Mouse (Mus musculus) lung, postnatal 0 days (tissue): ENCODE results near the gene Dennd1a. TPM values are rescaled to one million over a fixed set of nuclear protein-coding genes. Genes with fewer than 3 reads are reported as not detected.
"Not testable (repeated sequence)": the region's sequence is repeated elsewhere in the genome, so short reads cannot be mapped to it uniquely, and the experiment has no call there.

Source experiments
- ATAC-seq: fragments of 200-750 bp; cut with Nextera tagmentation; 2 replicates; pipeline ENCODE4 v1.8.0; 2017; ENCODE audit warnings: moderate library complexity
- DNase-seq: peaks from one replicate; pipeline ENCODE4 v3.0.0-alpha.2; 2016; ENCODE audit warnings: low spot score
- H3K27ac ChIP-seq: fragments of 300-500 bp; sonication (generic); 2 replicates; pipeline ENCODE4 v1.5.1; 2014; ENCODE audit warnings: antibody characterized with exemption, mild to moderate bottlenecking, low read length, mixed read lengths
- H3K27me3 ChIP-seq: fragments of 300-500 bp; sonication (generic); replicated peaks from 2 replicates; pipeline ENCODE4 v1.6.1; 2014; ENCODE audit warnings: low read length, mixed read lengths; ENCODE audit not compliant: insufficient read depth
- H3K36me3 ChIP-seq: fragments of 300-500 bp; sonication (generic); 2 replicates; pipeline ENCODE4 v1.6.1; 2014; ENCODE audit warnings: low read length, mixed read lengths; ENCODE audit not compliant: insufficient read depth
- H3K4me1 ChIP-seq: fragments of 300-500 bp; sonication (generic); 2 replicates; pipeline ENCODE4 v1.6.1; 2014; ENCODE audit warnings: antibody characterized with exemption, low read depth, low read length, mixed read lengths; ENCODE audit not compliant: insufficient read depth
- H3K4me2 ChIP-seq: fragments of 300-500 bp; sonication (generic); replicated peaks from 2 replicates; pipeline ENCODE4 v1.6.1; 2014; ENCODE audit warnings: low read depth, mild to moderate bottlenecking, low read length, moderate library complexity, mixed read lengths
- H3K4me3 ChIP-seq: fragments of 300-500 bp; sonication (generic); 2 replicates; pipeline ENCODE4 v1.5.1; 2014; ENCODE audit warnings: low read depth, low read length
- H3K9ac ChIP-seq: fragments of 300-500 bp; sonication (generic); replicated peaks from 2 replicates; pipeline ENCODE4 v1.6.1; 2014; ENCODE audit warnings: low read depth, mild to moderate bottlenecking
- H3K9me3 ChIP-seq: fragments of 300-500 bp; sonication (generic); 2 replicates; pipeline ENCODE4 v1.6.1; 2016; ENCODE audit warnings: low read length, mixed read lengths
- CTCF ChIP-seq: IDR thresholded peaks from 2 replicates; pipeline ENCODE4 v1.5.1; 2016; ENCODE audit warnings: antibody characterized with exemption, mild to moderate bottlenecking
- EP300 ChIP-seq: IDR thresholded peaks from 2 replicates; pipeline ENCODE4 v1.6.1; 2016; ENCODE audit warnings: antibody characterized with exemption, mild to moderate bottlenecking, control low read depth
- WGBS: fragments of 180-500 bp; shearing (Covaris S2); extraction: QIAGEN DNeasy Blood & Tissue Kit; methylation state at CpG from one replicate; pipeline ENCODE4 v1.1.7; 2014; 5-methylcytosine and 5-hydroxymethylcytosine counted together
- polyA plus RNA-seq: library from polyadenylated mRNA; unstranded; fragments of >200 nt; fragmentation: Nextera tagmentation; extraction: Ambion mirVana; gene quantifications from 2 replicates; pipeline ENCODE4 v1.2.1, GENCODE M21; 2015

The Dennd1a gene
- polyA plus RNA-seq, 1 experiment from 2014 or later, result 4.4 TPM

- DNase-seq (no peak), ATAC-seq (no peak)
- H3K4me2 ChIP-seq, result no peak overlapping the region
- no peaks in the 10 kb centered on the region for H3K36me3 ChIP-seq
- H3K27me3 ChIP-seq, result no peaks in the 10 kb centered on the region
- WGBS, result 39% methylated on average over 9 of the region's 9 CpGs
- no peaks in the 10 kb centered on the region for H3K4me1 ChIP-seq
- H3K27ac ChIP-seq, result no peak overlapping the region
- TF ChIP-seq EP300 (no peak), CTCF (no peak)
- H3K9me3 ChIP-seq, result no peaks in the 10 kb centered on the region
- H3K9ac ChIP-seq, result no peak overlapping the region
- H3K4me3 ChIP-seq, result no peak overlapping the region
Measured at GRCm38 (mm10) chr2:37945598-37946336, 341.4 kb downstream of the Dennd1a start.

- Histone ChIP-seq H3K27ac (no peak overlapping the region), H3K4me3 (no peak overlapping the region), H3K9me3 (no peaks in the 10 kb centered on the region), H3K36me3 (no peaks in the 10 kb centered on the region), H3K9ac (no peak overlapping the region), H3K27me3 (no peaks in the 10 kb centered on the region), H3K4me2 (no peak overlapping the region), H3K4me1 (no peaks in the 10 kb centered on the region)
- no peak for TF ChIP-seq EP300
- no peak for TF ChIP-seq CTCF
- WGBS, result 89% methylated on average over 2 of the region's 2 CpGs
- no peak for DNase-seq
- ATAC-seq, result no peak
Measured at GRCm38 (mm10) chr2:37942906-37943305, 344.3 kb downstream of the Dennd1a start.

GRCm38 (mm10) chr2:37941741-37942140 is 345.4 kb downstream of the Dennd1a start:
- H3K4me2 ChIP-seq, result no peak overlapping the region
- no peaks in the 10 kb centered on the region for H3K4me1 ChIP-seq
- DNase-seq (no peak), ATAC-seq (no peak)
- no peaks in the 10 kb centered on the region for H3K9me3 ChIP-seq
- TF ChIP-seq EP300 (no peak), CTCF (no peak)
- H3K9ac ChIP-seq, result no peak overlapping the region
- no peak overlapping the region for H3K4me3 ChIP-seq
- H3K27ac ChIP-seq, result no peak overlapping the region
- no peaks in the 10 kb centered on the region for H3K27me3 ChIP-seq
- H3K36me3 ChIP-seq, result no peaks in the 10 kb centered on the region

GRCm38 (mm10) chr2:37940845-37941361 is 346.3 kb downstream of the Dennd1a start:
- Histone ChIP-seq H3K27ac (no peak overlapping the region), H3K4me3 (no peak overlapping the region), H3K36me3 (no peaks in the 10 kb centered on the region), H3K9me3 (no peaks in the 10 kb centered on the region), H3K9ac (no peak overlapping the region), H3K4me2 (no peak overlapping the region), H3K27me3 (no peaks in the 10 kb centered on the region), H3K4me1 (no peaks in the 10 kb centered on the region)
- TF ChIP-seq EP300 (no peak), CTCF (no peak)
- 93% methylated on average over 4 of the region's 4 CpGs for WGBS
- no peak for DNase-seq
- ATAC-seq, result no peak

GRCm38 (mm10) chr2:37939997-37940396 is 347.2 kb downstream of the Dennd1a start:
- Histone ChIP-seq H3K27ac (no peak overlapping the region), H3K36me3 (no peaks in the 10 kb centered on the region; the same call in 1 of the 2 replicates), H3K27me3 (no peaks in the 10 kb centered on the region), H3K4me2 (no peak overlapping the region), H3K9ac (no peak overlapping the region), H3K9me3 (no peaks in the 10 kb centered on the region), H3K4me1 (no peaks in the 10 kb centered on the region), H3K4me3 (no peak overlapping the region)
- no peak for ATAC-seq
- DNase-seq, result no peak
- 72% methylated on average over 1 of the region's 1 CpGs for WGBS
- TF ChIP-seq EP300 (no peak), CTCF (no peak)

- not testable (repeated sequence) for H3K4me2 ChIP-seq, H3K36me3 ChIP-seq, H3K4me1 ChIP-seq, H3K4me3 ChIP-seq, ATAC-seq, H3K9me3 ChIP-seq, H3K27me3 ChIP-seq, H3K27ac ChIP-seq, DNase-seq, H3K9ac ChIP-seq
- 79% methylated on average over 3 of the region's 4 CpGs for WGBS
Measured at GRCm38 (mm10) chr2:37936922-37937321, 350.3 kb downstream of the Dennd1a start.
